Mouse (Mus musculus): ENCODE results near the gene Auts2. TPM values are rescaled to one million over a fixed set of nuclear protein-coding genes. Genes with fewer than 3 reads are reported as not detected.

The Auts2 gene
- polyA plus RNA-seq, 1 experiment from 2014 or later: 95.1 TPM

DNA sequence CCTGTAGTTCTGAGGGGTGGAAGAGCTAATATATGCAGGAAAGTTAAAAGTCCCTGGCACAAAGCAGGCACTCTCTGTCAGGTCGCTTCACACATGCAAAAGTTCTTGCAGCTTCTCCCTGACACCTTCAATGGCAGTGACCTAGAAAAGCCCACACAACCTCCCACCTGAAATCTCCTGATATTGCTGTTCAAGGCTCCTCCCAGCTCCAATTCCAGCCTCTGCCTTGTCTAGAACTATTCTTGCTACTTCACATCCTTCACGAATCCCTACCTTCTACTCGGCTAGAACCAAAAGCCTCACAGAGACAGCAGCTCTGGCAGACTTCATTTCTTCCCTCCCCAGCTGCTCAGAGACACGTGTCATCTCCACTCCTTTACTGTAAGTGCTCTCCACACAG, 143.7 kb downstream of the Auts2 start:
- no peaks in the 10 kb centered on the region for H3K9me3 ChIP-seq (replicated peaks)
- no peak overlapping the region for H3K4me2 ChIP-seq
- WGBS: 40% methylated on average over 4 of the region's 4 CpGs
- no peak overlapping the region for H3K27ac ChIP-seq
- no peak for ATAC-seq
- no peak overlapping the region for H3K4me3 ChIP-seq
- no peaks in the 10 kb centered on the region for H3K36me3 ChIP-seq (ENCODE audit: poor library complexity, severe bottlenecking)
- peaks cover 83% of the 10 kb centered on the region for H3K4me1 ChIP-seq
- H3K27me3 ChIP-seq: no peaks in the 10 kb centered on the region
- H3K9ac ChIP-seq: no peak overlapping the region

DNA sequence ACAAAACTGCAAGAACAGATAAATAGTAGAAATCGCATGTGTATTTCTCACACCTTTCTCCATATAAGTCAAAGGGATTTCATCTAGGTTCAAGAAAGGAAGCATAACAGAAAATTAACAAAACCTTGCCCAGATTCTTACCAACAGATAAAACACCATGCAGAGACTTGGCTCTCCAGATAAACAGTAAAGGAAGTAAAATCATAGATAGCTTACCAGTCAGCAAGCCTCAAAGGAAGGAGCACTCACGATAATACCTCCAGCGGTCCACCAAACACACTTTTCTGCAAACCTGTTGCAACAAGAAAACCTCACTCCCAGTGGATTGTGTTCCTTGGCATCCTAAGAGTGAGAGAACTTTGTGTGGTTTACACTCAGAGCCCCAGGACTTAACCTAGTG, 147.2 kb downstream of the Auts2 start:
- H3K4me1 ChIP-seq: peaks cover 66% of the 10 kb centered on the region
- no peak overlapping the region for H3K4me2 ChIP-seq
- H3K27me3 ChIP-seq: no peaks in the 10 kb centered on the region
- WGBS: 93% methylated on average over 3 of the region's 3 CpGs
- ATAC-seq: no peak
- no peak overlapping the region for H3K4me3 ChIP-seq
- H3K27ac ChIP-seq: no peak overlapping the region
- no peaks in the 10 kb centered on the region for H3K36me3 ChIP-seq (ENCODE audit: poor library complexity, severe bottlenecking)
- H3K9ac ChIP-seq: no peak overlapping the region
- H3K9me3 ChIP-seq (replicated peaks): no peaks in the 10 kb centered on the region

DNA sequence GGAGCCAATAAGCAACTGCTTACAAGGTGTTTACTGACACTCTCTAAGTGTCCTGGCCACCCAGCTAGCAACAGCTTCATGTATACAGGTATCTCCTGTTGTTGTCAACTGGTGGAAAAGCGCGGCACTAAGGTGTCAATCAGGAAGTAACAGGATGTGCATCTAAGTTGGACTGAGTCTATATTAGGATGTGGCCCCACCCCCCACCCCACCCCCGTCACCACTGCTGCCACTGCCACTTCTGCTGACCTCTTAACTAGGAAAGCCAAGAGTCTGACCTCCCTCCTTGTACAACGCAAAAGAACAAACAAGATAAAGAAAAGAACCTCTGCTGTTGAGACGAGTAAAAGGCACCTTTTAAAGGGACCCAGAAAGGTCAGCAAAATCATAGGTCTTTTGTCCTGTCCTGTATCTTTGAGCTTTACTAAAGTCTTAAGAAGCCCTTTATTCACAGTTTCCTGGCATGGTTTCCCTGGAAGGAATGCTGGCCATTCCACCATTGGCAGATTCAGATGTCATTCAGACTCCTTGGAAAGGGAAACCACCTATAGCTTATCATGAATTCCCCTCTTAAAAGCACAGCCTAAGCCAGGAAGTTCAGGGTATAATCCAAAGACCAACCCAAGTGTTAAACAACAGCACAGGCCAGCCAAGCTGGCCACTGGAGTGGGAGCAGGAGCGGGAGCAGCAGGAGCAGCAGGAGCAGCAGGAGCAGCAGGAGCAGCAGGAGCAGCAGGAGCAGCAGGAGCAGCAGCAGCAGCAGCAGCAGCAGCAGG, 148.2 kb downstream of the Auts2 start:
- WGBS: 46% methylated on average over 6 of the region's 6 CpGs
- peaks cover 57% of the 10 kb centered on the region for H3K4me1 ChIP-seq

DNA sequence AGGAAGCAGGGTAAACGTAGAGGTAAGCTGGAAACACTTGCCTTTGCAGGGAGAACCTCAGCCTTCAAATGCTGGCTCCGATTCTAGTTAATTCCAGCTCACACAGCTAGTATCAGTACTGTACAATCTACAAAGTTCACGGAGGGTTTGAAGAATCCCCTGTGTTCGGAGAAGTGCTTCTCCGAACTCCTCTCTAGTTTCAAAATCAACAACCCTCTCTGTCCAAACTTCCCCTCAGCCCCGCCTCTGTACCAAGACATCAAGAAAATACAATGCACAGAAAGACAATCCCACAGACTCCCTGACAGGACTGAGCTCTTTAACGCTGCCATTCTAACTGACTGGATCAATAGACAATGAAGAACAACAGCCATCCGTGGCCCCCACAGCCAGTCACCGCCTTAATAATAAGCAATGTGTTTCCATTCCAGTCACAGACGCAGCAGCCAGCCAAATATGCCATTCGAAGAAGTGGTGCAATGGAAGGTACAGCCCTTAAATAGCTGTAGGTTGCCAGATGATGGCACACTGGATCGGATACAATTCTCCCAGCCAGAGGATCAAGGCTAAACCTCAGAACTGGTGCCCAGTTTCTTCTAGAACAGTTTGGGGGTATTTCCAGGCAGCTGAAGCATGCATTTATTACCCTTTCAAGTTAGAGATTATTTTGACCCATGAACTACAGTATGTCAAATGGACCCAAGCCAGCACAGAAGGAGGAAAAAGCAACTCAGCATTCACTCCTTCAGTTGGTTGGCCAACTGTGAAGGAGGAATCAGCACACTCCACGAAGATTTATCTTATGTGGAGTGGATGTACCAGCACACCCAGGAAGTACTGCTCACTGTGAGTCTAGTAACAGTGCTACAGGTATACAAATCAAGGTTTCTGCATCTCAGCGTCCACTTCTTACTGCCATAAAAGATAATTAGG, 151.0 kb downstream of the Auts2 start:
- Histone ChIP-seq H3K9me3 (replicated peaks) (no peaks in the 10 kb centered on the region), H3K27ac (no peak overlapping the region), H3K4me3 (no peak overlapping the region), H3K9ac (no peak overlapping the region), H3K27me3 (no peaks in the 10 kb centered on the region), H3K4me1 (peaks cover 47% of the 10 kb centered on the region), H3K36me3 (ENCODE audit: poor library complexity, severe bottlenecking) (no peaks in the 10 kb centered on the region), H3K4me2 (peak overlapping the region; percentile 10; the same call in 1 of the 2 replicates)
- no peak for ATAC-seq
- 36% methylated on average over 14 of the region's 14 CpGs for WGBS

More for the DNA sequence above, 148.2 kb downstream of the Auts2 start:
- ATAC-seq: no peak
- Histone ChIP-seq H3K36me3 (ENCODE audit: poor library complexity, severe bottlenecking) (no peaks in the 10 kb centered on the region), H3K27ac (no peak overlapping the region), H3K4me3 (no peak overlapping the region), H3K9ac (no peak overlapping the region), H3K4me2 (no peak overlapping the region), H3K9me3 (replicated peaks) (no peaks in the 10 kb centered on the region), H3K27me3 (no peaks in the 10 kb centered on the region)

DNA sequence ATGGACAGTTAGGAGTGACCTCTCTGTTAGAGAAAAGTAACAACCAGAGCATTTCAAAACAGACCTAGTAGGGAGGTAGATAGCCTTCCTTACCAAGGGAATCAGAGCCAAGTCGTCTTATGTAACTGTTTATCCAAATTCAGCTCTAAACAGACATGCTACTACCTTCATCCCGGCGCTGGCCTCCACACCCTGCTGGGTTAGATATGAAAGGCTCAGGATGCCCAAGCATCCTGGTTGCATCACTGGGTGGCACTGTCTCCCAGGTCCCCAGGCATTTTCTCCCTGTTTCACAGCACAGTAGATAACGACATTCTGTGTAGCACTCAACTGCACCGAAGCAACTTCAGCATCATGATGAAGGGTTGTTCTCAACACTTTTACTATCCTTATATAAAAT, 154.4 kb downstream of the Auts2 start:
- H3K4me2 ChIP-seq: no peak overlapping the region
- peaks cover 66% of the 10 kb centered on the region for H3K4me1 ChIP-seq
- H3K9me3 ChIP-seq (replicated peaks): no peaks in the 10 kb centered on the region
- H3K27ac ChIP-seq: no peak overlapping the region
- no peaks in the 10 kb centered on the region for H3K27me3 ChIP-seq
- H3K4me3 ChIP-seq: no peak overlapping the region
- no peak for ATAC-seq
- WGBS: 74% methylated on average over 5 of the region's 5 CpGs
- H3K9ac ChIP-seq: no peak overlapping the region
- H3K36me3 ChIP-seq (ENCODE audit: poor library complexity, severe bottlenecking): no peaks in the 10 kb centered on the region

DNA sequence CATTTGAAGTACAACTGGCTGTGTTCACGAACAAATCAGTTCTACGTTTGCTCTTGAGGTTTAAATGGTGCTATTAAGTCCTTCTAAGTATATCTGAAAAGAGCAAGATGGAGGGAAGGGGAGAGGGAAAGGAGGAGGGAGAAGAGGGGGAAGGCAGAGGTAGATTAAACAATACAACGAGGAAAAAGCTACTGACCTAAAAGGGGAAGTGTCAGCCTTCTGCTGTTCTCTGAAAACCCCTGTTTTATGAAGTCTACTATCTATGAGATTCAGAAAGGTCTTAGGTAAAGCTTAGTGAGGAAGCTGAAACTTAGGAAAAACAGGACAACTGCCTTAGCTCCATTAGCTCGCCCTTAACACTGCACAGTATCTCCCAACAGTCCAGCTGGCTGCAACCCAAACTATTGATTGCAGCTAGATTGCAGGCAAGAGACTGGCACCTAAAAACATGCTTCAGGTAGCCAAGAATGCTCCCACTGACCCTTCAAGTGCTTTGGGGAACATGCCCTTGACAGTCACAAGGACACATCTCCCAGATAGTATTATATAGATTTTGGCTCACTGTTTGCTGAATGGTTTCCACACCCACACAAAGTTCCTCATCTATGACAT, 157.8 kb downstream of the Auts2 start:
- Histone ChIP-seq H3K9me3 (replicated peaks) (no peaks in the 10 kb centered on the region), H3K9ac (no peak overlapping the region), H3K36me3 (ENCODE audit: poor library complexity, severe bottlenecking) (no peaks in the 10 kb centered on the region), H3K27me3 (no peaks in the 10 kb centered on the region), H3K4me3 (no peak overlapping the region), H3K4me1 (peaks cover 75% of the 10 kb centered on the region), H3K4me2 (no peak overlapping the region), H3K27ac (no peak overlapping the region)
- no peak for ATAC-seq
- 43% methylated on average over 4 of the region's 4 CpGs for WGBS

DNA sequence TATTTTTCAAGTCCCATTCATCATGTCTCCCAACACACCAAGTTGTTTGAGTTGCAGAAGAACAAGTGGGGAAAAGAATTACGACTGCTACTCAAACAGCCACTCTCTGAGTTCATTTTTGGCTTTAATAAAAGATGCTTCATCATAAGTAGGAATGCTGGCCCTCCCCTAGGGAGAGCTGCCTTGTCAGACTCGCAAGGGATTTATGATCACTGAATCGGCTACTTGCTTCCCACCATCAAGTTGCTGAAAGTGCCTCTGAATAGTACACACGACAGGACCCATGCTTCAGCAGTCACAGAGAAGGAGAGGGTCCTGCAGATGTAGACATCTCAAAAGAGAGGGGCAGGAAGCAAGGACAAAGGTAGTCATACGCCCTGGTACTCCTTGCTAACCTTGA, 162.9 kb downstream of the Auts2 start:
- Histone ChIP-seq H3K27ac (no peak overlapping the region), H3K4me2 (no peak overlapping the region), H3K36me3 (ENCODE audit: poor library complexity, severe bottlenecking) (no peaks in the 10 kb centered on the region), H3K9me3 (replicated peaks) (no peaks in the 10 kb centered on the region), H3K4me1 (peaks cover 48% of the 10 kb centered on the region), H3K9ac (no peak overlapping the region), H3K27me3 (no peaks in the 10 kb centered on the region), H3K4me3 (no peak overlapping the region)
- WGBS: 52% methylated on average over 5 of the region's 5 CpGs
- no peak for ATAC-seq

DNA sequence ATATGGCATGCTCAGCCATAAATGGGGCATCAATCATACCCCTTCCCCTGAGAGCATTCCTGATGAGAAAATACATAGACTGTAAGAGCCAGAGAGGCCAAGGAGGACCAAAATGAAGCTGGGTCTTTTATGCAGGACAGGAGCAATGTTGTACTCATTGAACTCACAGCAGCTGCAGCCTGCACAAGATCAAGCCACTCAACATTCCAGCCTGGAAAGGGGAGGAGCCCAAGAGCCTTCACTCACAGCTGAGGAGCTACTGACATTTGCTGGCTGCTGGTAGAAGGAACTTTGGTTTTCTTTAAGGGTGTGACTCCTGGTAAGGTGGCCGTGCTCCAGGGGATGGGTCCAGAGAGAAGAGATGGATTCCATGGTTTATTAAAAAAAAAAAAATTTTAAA, 164.2 kb downstream of the Auts2 start:
- no peak overlapping the region for H3K4me2 ChIP-seq
- 90% methylated on average over 1 of the region's 1 CpGs for WGBS
- no peaks in the 10 kb centered on the region for H3K9me3 ChIP-seq (replicated peaks)
- no peak overlapping the region for H3K9ac ChIP-seq
- H3K27ac ChIP-seq: no peak overlapping the region
- peaks cover 36% of the 10 kb centered on the region for H3K4me1 ChIP-seq
- H3K36me3 ChIP-seq (ENCODE audit: poor library complexity, severe bottlenecking): no peaks in the 10 kb centered on the region
- H3K27me3 ChIP-seq: no peaks in the 10 kb centered on the region
- no peak overlapping the region for H3K4me3 ChIP-seq
- no peak for ATAC-seq

DNA sequence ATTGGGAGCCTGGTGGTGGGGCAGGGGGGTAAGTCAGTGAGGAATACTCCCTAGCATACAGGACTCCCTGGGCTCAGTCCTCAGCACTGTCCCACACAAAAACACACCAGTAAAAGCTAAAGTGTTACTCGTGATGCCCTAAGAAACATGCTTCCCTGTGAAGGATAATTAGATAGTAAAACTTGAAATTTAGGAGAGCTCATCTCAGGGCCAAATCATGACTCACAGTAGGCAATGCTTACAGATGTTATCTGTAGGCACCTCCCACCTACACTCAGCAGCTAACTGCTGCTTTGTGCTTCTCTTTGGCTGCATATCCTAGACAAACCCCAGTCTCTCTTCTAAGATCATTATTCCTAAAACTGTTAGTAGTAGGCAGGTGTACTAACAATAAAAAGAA, 168.0 kb downstream of the Auts2 start:
- peaks cover 29% of the 10 kb centered on the region for H3K4me1 ChIP-seq
- WGBS: 72% methylated on average over 1 of the region's 1 CpGs
- no peak for ATAC-seq

DNA sequence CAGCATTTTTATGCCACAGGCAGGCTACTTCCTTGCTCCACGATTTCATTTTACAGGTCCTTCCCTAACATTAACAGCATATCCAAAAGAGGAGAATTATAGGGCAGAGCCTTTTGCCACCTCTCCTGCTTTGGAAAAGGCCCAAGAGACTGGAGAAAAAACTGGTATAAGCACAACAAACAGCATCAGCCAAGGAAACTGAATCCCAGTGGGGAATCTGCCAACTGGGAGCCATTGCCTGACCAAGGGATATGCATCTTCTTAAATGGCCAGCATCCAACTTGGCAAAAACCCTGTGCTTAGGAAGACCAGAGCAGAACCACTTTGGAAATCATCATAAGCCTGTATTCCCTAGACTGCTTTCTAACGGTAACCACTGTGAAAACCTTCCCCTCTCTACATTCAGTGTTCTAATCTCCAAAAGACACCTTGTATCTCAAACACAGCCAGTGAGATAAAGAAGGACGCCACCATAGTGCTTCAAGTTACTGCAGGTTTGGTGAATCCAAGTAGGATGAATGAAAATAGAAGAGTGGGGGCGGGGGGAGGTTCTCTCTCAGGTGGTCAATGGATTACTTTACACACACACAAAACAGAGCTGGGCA, 169.6 kb downstream of the Auts2 start:
- H3K36me3 ChIP-seq (ENCODE audit: poor library complexity, severe bottlenecking): no peaks in the 10 kb centered on the region
- no peak for ATAC-seq
- peaks cover 40% of the 10 kb centered on the region for H3K4me1 ChIP-seq
- H3K4me2 ChIP-seq: no peak overlapping the region
- H3K27me3 ChIP-seq: no peaks in the 10 kb centered on the region
- no peak overlapping the region for H3K9ac ChIP-seq
- 73% methylated on average over 4 of the region's 4 CpGs for WGBS
- no peak overlapping the region for H3K27ac ChIP-seq
- H3K9me3 ChIP-seq (replicated peaks): no peaks in the 10 kb centered on the region
- H3K4me3 ChIP-seq: no peak overlapping the region

More for the DNA sequence above, 168.0 kb downstream of the Auts2 start:
- Histone ChIP-seq H3K9me3 (replicated peaks) (no peaks in the 10 kb centered on the region), H3K9ac (no peak overlapping the region), H3K27ac (no peak overlapping the region), H3K27me3 (no peaks in the 10 kb centered on the region), H3K4me3 (no peak overlapping the region), H3K4me2 (no peak overlapping the region), H3K36me3 (ENCODE audit: poor library complexity, severe bottlenecking) (no peaks in the 10 kb centered on the region)

DNA sequence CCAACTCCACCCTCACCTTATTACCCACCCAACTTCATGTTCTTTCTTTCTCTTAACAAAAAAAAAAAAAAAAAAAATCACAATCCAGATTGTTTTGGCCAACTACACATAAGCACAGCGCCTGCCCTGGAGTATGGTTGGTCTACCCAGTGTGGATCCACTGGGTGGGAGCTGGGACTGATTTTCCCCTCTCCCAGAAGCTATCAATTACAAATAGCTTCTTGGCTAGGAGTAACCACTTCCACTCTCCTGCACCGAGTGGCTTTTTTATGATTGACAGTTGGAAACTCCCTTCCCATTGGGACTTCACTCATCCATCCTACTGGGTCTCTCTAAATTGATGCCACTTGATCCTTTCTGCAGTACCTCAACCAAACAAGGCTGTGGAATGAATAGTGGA, 170.5 kb downstream of the Auts2 start:
- ATAC-seq: no peak
- peaks cover 47% of the 10 kb centered on the region for H3K4me1 ChIP-seq
- no peak overlapping the region for H3K27ac ChIP-seq

DNA sequence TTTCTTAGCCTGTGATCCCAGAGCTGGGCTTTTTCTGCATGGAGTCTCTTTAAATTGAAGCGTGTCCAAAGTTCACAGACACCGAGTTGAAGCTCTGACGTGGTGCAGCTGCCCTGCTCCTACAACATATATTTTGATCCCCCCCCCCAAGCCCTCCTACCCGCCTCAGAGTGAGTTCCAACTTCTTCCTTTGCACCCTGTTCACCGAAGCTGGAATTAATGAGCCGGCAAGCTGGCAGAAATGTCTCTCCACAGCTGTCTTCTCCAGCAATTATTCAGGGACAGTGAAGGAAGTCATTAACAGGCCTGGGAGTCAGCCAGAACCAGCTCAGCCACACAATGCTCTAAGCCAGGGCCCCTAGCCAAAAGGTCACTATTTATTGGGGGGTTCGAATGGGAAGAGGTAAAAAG, 174.5 kb downstream of the Auts2 start:
- H3K9me3 ChIP-seq (replicated peaks): no peaks in the 10 kb centered on the region
- H3K4me1 ChIP-seq: peaks cover 61% of the 10 kb centered on the region
- H3K27me3 ChIP-seq: no peaks in the 10 kb centered on the region
- H3K4me3 ChIP-seq: no peak overlapping the region
- no peak overlapping the region for H3K27ac ChIP-seq
- WGBS: 19% methylated on average over 7 of the region's 7 CpGs
- peak; percentile 57; the same call in 1 of the 2 replicates for ATAC-seq
- no peak overlapping the region for H3K9ac ChIP-seq
- no peak overlapping the region for H3K4me2 ChIP-seq
- H3K36me3 ChIP-seq (ENCODE audit: poor library complexity, severe bottlenecking): no peaks in the 10 kb centered on the region

More for the DNA sequence above, 170.5 kb downstream of the Auts2 start:
- WGBS: 67% methylated on average over 2 of the region's 2 CpGs
- Histone ChIP-seq H3K4me2 (no peak overlapping the region), H3K4me3 (no peak overlapping the region), H3K9ac (no peak overlapping the region), H3K27me3 (no peaks in the 10 kb centered on the region), H3K9me3 (replicated peaks) (no peaks in the 10 kb centered on the region), H3K36me3 (ENCODE audit: poor library complexity, severe bottlenecking) (no peaks in the 10 kb centered on the region)

All from forebrain, embryonic 13.5 days (tissue).